Mouse (Mus musculus) mouse trophoblast stem cell (cell line): ENCODE data around the gene Anks1.
"Not testable (repeated sequence)": the region's sequence is repeated elsewhere in the genome, so short reads cannot be mapped to it uniquely, and the experiment has no call there.

Experiments
- in situ Hi-C, 2 experiments: fragments of 300-500 bp; cut with MseI, MboI; formaldehyde crosslinking; loops; 2 replicates in 1 of 2; 3 replicates in 1 of 2; pipeline ENCODE4 v1.15.1; 2025

The Anks1 gene

GRCm38 (mm10) chr17:27966508-27967021 is 57.5 kb downstream of the Anks1 start:
- in situ Hi-C loops, result no loop called here

- in situ Hi-C loops, result no loop called here
Measured at GRCm38 (mm10) chr17:27967529-27967928, 58.4 kb downstream of the Anks1 start.

- in situ Hi-C loops, result no loop called here
Measured at GRCm38 (mm10) chr17:27968033-27968750, 59.1 kb downstream of the Anks1 start.

DNA sequence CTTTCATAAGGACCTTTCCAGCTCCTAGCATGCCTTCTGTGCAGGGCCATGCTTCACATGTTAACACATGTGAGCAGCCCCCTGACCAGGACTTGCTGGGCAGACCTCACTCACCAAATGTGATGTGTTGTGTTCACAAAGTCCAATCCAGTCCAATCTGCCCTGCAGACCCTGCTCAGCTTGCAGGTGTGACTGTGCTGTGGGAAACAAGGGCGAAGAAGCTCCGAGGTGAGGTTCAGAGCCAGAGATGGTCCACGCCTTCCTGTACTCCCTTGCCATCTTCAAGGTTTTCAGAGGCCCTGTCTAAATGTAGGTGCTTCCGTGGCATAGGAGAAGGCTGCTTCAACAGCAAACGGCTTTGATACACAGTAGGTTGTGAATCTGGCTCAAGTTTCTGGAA is 59.8 kb downstream of the Anks1 start:
- in situ Hi-C loops, result no loop called here

GRCm38 (mm10) chr17:27969365-27969764 is 60.3 kb downstream of the Anks1 start:
- in situ Hi-C loops, result no loop called here

DNA sequence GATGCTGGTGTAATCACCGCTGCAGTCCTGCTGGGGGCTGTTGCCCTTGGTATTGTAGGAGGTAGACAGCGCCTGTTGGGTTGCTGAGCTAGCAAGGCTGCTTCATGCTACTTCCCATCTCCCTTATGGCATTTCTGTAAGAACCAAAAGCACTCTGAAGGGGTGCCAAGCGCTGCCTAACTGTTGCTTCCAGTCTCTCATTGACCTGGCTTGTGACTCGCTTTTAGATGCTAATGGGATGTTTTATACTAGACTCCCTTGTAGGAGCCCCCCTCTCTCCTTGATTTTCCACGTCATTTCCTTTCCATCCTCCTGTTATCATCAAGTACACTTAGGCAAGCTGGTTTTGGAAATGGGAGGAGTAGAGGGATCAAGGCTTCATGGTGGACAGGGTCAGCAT is 60.8 kb downstream of the Anks1 start:
- in situ Hi-C loops, result no loop called here

DNA sequence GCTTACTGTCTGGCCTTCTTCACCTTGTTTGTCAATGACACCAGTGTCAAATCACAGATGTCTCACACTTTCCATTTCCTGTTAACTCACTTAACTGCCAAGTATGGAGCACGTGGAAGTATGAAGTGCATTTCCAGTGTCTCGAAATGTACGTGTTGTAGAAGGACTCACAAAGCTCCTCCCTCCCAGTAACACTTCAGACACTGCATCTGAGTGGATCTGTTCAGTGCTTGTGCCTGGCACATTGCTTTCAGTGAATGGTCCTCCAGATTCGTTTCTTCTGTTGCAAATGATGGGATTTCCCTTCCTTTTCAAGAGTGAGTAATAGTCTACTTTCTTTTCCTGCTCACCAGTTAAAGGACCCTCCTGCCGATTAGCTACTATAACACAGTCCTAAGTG is 61.2 kb downstream of the Anks1 start:
- in situ Hi-C loops, result no loop called here

GRCm38 (mm10) chr17:27971496-27971895 is 62.4 kb downstream of the Anks1 start:
- in situ Hi-C loops, result no loop called here

DNA sequence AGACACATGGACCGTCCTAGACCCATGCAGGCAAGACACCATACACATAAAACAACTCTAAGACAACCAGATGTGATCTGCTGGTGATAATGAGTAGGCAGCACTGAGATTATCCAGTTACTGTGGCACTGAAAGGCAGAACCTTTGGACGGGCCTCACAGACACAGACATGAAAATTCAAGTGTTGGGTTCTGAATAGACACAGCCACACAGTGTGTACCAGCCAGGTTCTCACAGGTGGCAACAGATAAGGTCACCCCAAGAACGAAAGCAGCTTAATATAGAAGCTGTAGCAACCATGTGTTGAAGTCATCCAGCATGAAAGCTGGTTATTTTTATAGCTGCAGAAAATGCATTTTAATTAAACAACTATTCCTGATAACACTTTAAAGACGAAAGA is 64.2 kb downstream of the Anks1 start:
- in situ Hi-C loops, result no loop called here

DNA sequence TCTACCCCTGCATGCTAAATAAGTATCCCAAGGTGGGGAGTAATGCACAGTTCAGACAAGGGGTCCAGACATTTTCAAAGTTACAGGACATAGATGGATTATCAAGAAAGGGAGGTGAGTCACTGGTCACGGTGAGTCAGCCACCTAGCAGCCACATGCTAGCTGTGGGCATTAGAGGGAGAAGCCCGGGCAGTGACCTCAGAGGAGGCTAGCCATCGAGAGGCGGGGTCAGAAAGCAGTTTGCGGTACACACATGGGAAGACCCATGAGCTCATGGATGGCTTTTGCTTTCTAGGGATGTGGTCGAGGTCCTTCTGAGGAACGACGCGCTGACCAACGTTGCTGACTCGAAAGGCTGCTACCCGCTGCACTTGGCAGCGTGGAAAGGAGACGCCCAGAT is 67.2 kb downstream of the Anks1 start:
- in situ Hi-C loops, result no loop called here

DNA sequence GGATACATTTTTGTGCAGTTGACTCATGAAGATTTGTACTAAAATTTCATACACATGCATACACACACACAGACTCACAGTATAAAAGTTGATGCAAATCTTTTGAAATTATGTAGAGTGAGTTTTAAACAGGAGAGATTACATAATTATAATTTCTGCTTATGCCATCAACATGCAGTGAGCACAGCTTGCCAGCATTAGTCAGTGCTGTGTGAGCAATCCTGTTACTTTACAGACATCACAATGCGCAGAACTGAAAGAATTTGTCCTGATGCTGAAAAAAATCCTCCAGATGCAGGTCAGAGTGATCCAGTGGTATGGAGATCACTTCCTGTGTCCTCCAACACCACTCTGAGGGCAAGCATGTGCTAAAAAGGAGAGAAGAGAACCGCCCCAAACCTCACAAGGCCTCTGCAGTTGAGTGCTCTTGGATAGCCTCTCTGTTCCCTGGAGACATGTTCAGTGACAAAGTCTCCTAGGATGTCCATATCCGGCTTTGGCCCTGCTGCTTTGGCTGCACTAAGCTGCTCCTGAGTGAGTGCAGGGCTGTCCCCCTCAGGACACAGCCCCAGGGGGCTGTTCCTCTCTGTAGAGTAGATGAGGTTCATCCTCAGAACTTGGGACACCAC is 68.0 kb downstream of the Anks1 start:
- in situ Hi-C loops, result no loop called here

- in situ Hi-C loops, result no loop called here
Measured at GRCm38 (mm10) chr17:27980391-27980955, 71.4 kb downstream of the Anks1 start.

- in situ Hi-C loops, result no loop called here
Measured at GRCm38 (mm10) chr17:27981451-27982069, 72.5 kb downstream of the Anks1 start.

GRCm38 (mm10) chr17:27982070-27982457 is 73.0 kb downstream of the Anks1 start:
- in situ Hi-C loops, result not testable (repeated sequence)

GRCm38 (mm10) chr17:27982712-27983266 is 73.7 kb downstream of the Anks1 start:
- in situ Hi-C loops, result no loop called here

DNA sequence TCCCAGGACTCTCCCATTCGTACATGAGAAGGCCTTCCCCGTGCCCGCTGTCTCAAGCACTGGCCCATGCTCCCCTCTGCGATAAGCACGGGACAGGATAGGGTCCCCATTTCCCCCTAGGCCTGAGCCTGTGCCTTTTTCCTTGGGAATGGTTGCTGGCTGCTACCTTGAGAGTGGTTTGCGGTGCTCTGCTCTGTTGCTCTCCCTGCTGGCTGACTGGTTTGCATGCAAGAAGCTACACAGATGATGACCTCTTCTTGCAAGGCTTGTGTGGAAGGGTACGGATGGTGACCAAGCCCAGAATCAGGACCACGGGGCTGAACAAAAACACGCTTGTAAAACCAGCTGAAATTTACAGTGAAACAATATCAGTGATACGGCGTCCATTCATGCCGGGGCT is 75.3 kb downstream of the Anks1 start:
- in situ Hi-C loops, result no loop called here

DNA sequence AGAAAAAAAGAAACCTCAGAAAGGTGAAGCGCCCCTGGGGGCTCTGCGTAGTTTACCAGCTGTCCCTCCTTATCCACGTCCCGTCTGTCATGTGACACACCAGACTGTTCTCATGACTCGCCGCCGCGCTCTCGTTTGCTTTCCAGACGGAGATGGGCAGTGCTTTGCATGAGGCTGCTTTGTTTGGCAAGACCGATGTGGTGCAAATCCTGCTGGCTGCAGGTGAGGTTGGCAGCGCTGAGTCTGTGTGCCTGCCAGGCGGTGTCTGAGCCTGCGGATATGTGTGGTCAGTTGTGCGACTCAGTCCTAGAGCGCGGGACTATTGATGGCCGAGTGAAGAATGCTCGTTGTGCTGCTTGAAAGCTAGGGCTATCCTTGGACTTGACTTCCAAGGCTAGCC is 77.0 kb downstream of the Anks1 start:
- in situ Hi-C loops, result no loop called here

DNA sequence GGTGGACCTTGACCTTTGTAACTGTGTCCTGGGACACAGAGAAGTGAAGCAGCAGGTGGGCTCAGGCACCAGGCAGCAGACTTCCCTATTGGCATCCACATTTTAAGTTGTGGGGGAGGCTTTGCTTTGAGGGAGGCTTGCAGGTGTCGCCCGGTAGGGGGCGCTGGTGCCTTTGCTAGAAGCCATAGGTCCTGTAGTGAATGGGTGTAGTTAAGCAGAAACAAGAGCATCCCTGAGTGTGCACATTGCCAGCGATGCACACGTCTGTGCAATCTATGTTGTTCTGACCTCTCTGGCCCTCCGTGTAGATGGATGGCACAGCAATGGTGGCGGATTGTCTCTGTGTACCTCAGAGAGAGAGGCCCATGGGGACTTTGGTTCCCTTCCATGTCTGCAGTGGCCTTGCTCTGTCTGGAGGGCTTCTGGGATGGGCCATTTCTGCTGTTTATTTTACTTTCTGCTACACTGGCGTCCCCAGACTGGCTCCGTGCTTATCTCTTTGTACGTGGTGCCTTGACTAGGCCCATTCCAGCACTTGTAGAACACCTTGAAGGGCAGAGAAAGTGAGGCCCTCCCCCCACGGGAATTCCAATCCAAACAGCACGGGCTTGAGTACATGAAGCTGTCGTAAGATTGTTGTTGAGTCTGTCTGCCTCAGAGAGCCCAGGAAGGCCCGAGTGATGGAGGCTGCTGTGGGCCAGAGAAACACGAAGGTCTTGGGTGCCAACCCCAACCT is 80.9 kb downstream of the Anks1 start:
- in situ Hi-C loops, result loop anchor here (5.0 kb wide), 2 partner anchors 72 to 77 kb away; no protein-coding TSS in a partner anchor

- in situ Hi-C loops, result loop anchor here (5.0 kb wide), 2 partner anchors 68 to 73 kb away; no protein-coding TSS in a partner anchor
Measured at GRCm38 (mm10) chr17:27994001-27994944, 85.2 kb downstream of the Anks1 start.

GRCm38 (mm10) chr17:27996320-27996719 is 87.2 kb downstream of the Anks1 start:
- in situ Hi-C loops, result no loop called here
